Mouse (Mus musculus) adrenal gland, adult (tissue): ENCODE data around the gene Timm8a2.
"Not testable (repeated sequence)": the region's sequence is repeated elsewhere in the genome, so short reads cannot be mapped to it uniquely, and the experiment has no call there.

Experiments used
- DNase-seq, 2 experiments: peaks; one replicate each; pipeline ENCODE4 v3.0.0; 2022 to 2023; ENCODE audit warnings: low spot score in 1 of 2; ENCODE audit not compliant: inconsistent age in 2 of 2

Timm8a2 gene

DNA sequence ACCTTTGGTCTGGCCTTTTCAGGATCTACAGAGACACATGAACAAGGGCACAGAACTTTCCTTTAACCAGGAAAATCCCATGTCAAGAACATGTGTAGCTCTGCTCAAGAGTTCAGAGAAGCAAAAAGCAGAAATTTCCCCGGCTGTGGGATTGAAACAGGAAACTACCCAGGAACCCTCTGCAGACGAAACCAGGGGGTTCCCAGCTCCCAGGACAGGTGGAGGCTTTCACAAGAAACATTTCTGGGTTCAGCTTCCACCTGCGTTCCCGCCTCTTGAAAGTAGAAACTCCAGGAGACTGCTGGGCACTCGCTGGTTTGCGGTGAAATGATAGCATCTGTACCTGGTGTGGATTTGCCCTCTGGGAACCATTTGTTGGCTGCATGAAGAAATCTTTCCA lies 22.4 kb downstream of the Timm8a2 start:
- no peak for DNase-seq

DNA sequence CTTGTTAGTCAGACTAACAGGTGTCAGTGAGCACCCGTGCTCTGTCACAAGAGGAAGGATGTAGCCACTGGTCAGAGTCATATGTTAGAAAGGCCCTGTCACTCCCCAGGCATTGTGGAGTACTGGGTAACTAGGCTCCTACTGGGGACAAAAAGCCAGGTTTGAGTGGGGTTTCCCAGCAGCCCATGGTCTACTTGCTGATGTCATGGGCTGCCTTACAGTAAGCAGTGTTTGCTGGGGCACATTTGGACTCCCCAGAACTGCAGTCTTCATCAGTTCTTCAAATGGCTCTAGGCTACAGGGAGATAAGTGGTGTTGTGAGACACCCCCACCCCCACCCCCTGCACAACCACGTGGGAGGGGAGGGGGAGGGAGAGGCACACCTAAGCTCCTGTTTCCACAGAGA lies 23.5 kb downstream of the Timm8a2 start:
- no peak for DNase-seq

GRCm38 (mm10) chr14:122060642-122061041 lies 26.2 kb downstream of the Timm8a2 start:
- peak; percentile 73 to 94 for DNase-seq

DNA sequence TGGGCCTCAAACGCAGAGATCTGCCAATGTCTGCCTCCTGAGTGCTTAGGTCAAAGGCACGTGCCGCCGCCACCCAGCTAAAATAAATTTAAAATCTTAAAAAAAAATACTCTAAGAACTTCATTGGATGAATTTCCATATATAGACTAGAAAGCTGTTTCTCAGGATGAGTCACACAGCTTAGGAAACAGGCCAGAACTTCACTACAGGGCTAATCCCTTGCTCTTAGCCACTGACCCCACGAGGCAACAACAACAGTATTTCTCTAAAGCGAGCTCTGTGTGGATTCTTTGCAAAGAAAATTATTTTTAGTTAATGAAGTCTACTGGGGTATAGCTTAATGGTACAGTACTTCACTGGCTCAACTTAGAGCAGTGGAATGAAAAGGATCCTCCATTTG lies 26.9 kb downstream of the Timm8a2 start:
- DNase-seq: no peak

- no peak for DNase-seq
Measured at GRCm38 (mm10) chr14:122062411-122063090, 28.1 kb downstream of the Timm8a2 start.

DNA sequence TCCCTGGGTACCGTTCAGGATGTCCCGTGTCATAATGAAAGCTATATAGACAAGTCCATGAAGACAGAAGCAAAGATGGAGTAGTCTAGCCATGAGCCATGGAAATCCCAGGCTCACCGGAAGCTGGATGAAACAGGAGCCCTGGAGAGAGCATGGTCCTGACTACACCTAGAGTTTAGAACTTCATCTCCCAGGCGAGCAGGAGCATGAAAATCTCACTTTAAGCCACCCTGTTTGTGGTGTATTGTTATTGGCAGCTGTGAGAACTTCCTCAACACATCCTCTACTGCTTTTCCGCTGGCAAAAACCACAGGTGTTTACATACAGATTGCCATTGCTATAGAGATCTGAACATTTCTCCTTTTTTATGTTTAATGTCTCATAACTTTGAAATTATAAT lies 29.1 kb downstream of the Timm8a2 start:
- DNase-seq: no peak

GRCm38 (mm10) chr14:122064519-122064918 lies 30.0 kb downstream of the Timm8a2 start:
- DNase-seq: peak; percentile 53 to 81

GRCm38 (mm10) chr14:122066243-122066642 lies 31.8 kb downstream of the Timm8a2 start:
- no peak for DNase-seq

GRCm38 (mm10) chr14:122068036-122068435 lies 33.6 kb downstream of the Timm8a2 start:
- DNase-seq: not testable (repeated sequence)

DNA sequence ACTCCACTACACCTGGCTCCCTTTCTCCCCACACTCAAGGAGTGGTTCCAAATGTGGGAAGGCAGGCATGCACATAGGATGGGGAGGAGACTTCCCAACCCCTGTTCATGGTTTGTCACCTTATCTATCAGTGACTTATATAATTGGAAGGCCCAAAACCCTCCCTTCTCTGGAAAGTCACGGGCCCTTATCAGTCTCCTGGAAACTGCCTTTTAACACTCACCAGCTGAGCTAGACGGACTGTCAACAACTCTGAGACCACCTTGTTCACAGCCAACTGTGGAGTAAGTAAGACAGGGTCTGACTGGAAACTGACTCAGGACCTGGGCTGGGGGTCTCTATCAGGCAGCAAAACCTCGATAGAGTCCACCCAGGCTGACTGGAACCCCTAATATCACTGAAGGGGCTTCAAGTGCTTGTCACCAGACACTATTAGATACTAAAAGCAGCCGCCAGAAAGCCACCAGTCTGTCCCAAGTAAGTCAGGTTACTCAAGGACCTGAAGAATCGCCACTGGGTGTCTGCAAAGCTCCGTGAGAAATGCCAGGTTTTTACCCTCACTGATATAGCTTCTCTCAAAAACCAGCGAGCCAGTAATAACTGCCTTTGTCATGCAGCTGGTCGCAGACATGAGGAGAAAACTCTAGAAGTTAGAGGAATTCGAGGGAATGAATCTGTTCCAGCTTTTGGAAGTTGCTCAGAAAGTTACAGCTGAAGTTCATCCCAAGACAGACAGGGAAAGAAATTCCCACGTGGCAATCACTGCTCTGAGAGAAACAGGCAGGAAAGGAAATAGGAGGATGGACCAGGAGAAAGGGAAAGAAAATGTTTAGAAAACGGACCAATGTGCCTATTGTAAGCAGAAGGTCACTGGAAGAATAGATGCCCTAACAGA lies 34.6 kb downstream of the Timm8a2 start:
- DNase-seq: no peak

GRCm38 (mm10) chr14:122069948-122070347 lies 35.5 kb downstream of the Timm8a2 start:
- no peak for DNase-seq

DNA sequence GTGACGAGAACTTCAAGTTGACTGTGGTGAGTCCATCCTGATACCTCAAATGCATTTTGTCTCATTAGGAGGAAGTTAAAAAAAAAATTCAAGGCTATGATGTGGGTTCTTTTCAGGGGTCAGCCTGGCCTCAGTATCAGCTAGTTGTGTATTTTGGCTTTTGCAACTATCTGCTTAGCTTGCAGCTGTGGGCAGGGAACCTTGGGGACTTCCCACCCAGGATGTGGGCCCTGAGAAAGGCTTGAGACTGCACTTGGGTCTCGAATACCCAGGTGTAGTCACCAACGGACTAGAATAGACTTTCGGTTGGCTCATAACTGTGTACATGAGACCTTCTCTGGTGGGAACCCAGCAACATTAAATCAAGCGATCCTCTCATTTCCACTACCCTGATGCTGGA lies 38.9 kb downstream of the Timm8a2 start:
- no peak for DNase-seq

- DNase-seq: peak in 1 of 2 experiments; percentile 13
Measured at GRCm38 (mm10) chr14:122074360-122074759, 39.9 kb downstream of the Timm8a2 start.

GRCm38 (mm10) chr14:122075485-122076200 lies 41.2 kb downstream of the Timm8a2 start:
- DNase-seq: peak in 1 of 2 experiments; percentile 39

DNA sequence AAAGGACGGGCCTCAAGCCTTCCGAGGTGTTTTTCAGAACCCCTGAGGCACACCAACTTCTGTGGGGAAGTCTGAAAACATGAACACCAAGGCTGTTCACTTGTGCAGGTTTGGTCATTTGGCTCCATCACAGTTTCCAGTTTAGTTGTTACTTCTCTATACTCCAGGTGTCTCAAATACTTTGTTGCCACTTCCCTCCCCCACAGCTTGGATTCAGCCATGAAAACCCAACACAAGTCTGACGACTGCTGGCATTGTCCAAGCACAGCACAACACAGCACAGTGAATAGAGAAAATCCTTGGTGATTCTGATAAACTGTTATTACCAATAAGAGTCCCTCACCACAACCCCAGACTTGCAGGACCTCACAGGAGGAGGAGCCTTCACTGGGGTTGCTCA lies 42.5 kb downstream of the Timm8a2 start:
- no peak for DNase-seq

DNA sequence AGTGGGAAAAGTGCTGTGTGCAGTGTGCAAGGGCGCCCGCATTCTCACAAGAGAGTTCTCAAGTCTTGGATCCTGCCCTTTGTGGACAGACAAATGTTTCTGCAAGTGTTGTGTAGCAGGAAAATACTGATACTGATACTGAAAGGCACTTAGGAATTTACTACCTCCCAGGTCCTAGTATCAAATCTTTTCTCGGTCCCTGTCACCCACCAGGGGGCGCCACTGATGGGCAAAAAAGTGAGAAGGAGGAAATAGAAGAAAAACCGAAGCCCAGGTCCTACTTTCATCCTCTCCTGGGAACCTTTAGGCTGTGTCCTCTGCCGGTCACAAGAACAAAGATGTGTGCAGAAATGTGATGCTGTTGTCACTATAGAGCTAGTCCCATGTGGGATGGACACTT lies 45.0 kb downstream of the Timm8a2 start:
- DNase-seq: peak; percentile 41 to 81

- no peak for DNase-seq
Measured at GRCm38 (mm10) chr14:122079921-122080320, 45.4 kb downstream of the Timm8a2 start.

GRCm38 (mm10) chr14:122081308-122081707 lies 46.8 kb downstream of the Timm8a2 start:
- no peak for DNase-seq

- DNase-seq: no peak
Measured at GRCm38 (mm10) chr14:122083499-122083898, 49.0 kb downstream of the Timm8a2 start.

- no peak for DNase-seq
Measured at GRCm38 (mm10) chr14:122087956-122088355, 53.5 kb downstream of the Timm8a2 start.
